Mouse (Mus musculus) ES-E14 (cell line): ENCODE measurements around the gene Zfr.

Experiments
- HCFC1 ChIP-seq: IDR thresholded peaks from 2 replicates; pipeline ENCODE4 v1.6.1; 2012; ENCODE audit warnings: low read length, inconsistent platforms, borderline replicate concordance; ENCODE audit not compliant: insufficient read depth
- MAFK ChIP-seq: IDR thresholded peaks from 2 replicates; pipeline ENCODE4 v1.6.1; 2014; ENCODE audit warnings: mild to moderate bottlenecking, low read depth, low read length, inconsistent platforms; ENCODE audit not compliant: insufficient read depth
- ZC3H11A ChIP-seq: IDR thresholded peaks from 2 replicates; pipeline ENCODE4 v1.6.1; 2012; ENCODE audit warnings: low read depth, mild to moderate bottlenecking, inconsistent platforms, low read length, borderline replicate concordance
- ZNF384 ChIP-seq: IDR thresholded peaks from 2 replicates; pipeline ENCODE4 v1.6.1; 2012; ENCODE audit warnings: low read depth, low read length, inconsistent platforms

DNA sequence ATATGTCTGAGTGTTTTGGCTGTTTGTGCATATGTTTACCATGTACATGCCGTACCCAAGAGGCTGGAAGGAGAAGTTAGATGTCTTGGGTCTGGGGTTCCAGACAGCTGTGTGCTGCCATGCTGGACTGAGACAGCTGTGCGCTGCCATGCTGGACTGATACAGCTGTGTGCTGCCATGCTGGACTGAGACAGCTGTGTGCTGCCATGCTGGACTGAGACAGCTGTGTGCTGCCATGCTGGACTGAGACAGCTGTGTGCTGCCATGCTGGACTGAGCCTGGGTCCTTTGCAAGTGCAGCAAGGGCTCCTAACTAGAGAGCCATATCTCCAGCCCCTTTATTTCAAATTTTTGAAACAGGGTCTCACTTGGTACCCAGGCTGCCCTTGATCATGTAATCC is 106.6 kb downstream of the Zfr start:
- no peak for TF ChIP-seq ZNF384
- TF ChIP-seq MAFK: no peak
- TF ChIP-seq HCFC1: no peak
- TF ChIP-seq ZC3H11A: no peak
